Mouse (Mus musculus) monocyte, adult 5-6 weeks (primary cell): Measurements from ENCODE around the gene Ildr2. TPM values are rescaled to one million over a fixed set of nuclear protein-coding genes. Genes with fewer than 3 reads are reported as not detected.

Source experiments
- ATAC-seq: fragments of 153-309, 156-312 bp; replicated peaks from 2 replicates; pipeline ENCODE4 v1.8.0; 2017; ENCODE audit warnings: mild to moderate bottlenecking; ENCODE audit not compliant: low TSS enrichment, insufficient number of reproducible peaks, severe bottlenecking, poor library complexity, low FRiP score
- total RNA-seq: library from RNA; stranded (forward); fragments of 200-1000, 200-491, 200-594 nt; gene quantifications from 3 replicates; pipeline ENCODE4 v1.2.3, GENCODE M21; 2017

Gene Ildr2
- total RNA-seq, 1 experiment from 2014 or later = 0.10 TPM

DNA sequence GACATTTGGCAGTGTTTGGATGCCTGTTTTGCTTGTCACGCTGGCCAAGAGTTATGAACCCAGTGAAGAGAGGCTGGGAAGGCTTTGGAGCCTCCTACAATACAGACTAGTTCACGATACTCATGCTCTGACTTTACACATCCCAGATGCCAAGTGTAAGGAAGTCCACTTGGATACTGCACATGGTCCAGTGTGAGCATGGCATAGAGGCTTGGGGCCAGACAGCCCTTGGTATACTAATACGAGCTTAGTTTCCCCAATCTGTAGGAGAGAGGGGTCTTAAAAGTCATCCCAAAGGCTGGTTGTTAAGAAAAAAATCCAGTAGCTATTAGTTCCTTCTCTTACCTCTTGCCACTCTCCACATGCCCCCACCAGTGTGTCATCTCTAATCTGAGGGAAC lies 27.9 kb downstream of the Ildr2 start:
- no peak for ATAC-seq

- no peak for ATAC-seq
These were observed 28.8 kb downstream of the Ildr2 start for GRCm38 (mm10) chr1:166282597-166283210.

DNA sequence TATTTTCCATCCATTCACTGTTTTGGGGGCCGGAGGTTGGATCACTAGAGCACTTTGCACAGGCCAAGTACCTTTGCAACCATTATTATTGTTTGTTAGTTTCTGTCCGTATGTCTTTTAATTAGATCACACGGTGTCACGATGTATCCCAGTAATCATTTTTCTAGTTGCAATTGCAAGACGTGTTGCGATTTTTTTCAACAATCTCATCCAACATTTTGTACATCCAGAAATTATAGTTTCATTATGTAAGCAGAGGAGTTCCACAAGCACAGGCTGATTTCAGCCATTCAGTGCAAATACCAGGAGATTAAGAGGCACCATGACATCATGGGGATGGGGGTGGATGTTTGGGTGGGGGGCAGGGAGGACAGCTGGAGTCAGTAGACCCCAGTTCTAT lies 29.5 kb downstream of the Ildr2 start:
- no peak for ATAC-seq

GRCm38 (mm10) chr1:166284390-166284789 lies 30.5 kb downstream of the Ildr2 start:
- ATAC-seq = no peak

DNA sequence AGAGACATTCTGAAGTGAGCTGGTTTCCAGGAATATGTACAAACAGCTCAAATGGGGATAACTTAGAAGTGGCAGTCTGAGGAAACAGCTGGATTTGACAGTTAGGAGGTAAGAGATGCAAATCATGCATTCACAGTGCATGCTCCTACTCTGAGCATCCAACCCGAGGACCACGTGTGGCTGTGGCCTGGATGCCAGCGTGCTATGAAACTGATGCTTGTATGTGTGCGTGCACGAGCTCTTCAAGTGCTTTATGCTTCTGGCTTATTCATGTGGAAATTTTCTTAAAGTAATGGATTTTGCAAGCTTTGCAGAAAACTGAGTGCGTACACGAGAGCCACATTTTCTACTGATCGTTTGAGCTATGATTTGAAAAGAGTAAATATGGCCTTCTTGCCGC lies 32.3 kb downstream of the Ildr2 start:
- no peak for ATAC-seq

- ATAC-seq = no peak
These were observed 36.6 kb downstream of the Ildr2 start for GRCm38 (mm10) chr1:166290562-166290961.

- no peak for ATAC-seq
These were observed 39.1 kb downstream of the Ildr2 start for GRCm38 (mm10) chr1:166293086-166293485.

- ATAC-seq = no peak
These were observed 41.6 kb downstream of the Ildr2 start for GRCm38 (mm10) chr1:166295548-166295947.

DNA sequence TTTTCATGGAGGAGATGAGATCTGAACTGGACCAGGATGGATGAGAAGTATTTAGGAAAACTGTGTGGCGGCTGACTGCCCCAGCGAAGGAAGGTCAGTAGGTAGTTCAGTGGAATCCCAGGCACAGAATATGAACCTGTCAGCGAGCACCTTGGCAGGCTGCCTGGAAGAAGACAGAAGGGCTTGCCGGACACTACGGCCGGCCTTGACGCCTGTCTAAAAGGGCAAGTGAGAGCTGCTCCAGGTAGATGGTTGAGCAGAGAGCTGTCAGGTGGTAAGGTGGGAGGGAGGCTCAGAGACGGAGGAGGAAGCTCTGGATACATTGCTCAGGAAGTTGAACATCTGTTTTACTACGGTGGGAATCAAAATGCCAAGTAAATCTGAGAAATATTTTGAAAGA lies 42.4 kb downstream of the Ildr2 start:
- ATAC-seq = no peak

DNA sequence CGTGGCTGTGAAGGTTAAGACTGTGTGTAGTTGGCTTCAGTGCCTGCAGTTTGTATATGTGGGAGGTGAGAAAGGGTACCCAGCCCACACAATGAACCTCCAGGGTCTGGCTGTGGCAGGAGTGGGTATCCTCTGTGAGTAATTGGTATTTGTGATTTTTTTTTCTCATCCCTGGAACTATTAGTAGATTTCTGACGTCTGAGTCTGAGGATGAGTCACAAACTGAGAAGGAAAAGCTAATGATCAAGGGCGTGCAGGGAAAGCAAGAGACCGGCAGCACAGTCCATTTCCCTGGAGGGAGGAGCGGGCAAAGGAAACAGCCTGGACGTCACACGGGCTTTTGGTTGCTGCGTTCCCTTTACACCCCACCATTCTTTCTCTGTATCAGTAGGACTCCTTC lies 43.0 kb downstream of the Ildr2 start:
- no peak for ATAC-seq

- no peak for ATAC-seq
These were observed 43.7 kb downstream of the Ildr2 start for GRCm38 (mm10) chr1:166297499-166298111.

- no peak for ATAC-seq
These were observed 44.9 kb downstream of the Ildr2 start for GRCm38 (mm10) chr1:166298884-166299283.

DNA sequence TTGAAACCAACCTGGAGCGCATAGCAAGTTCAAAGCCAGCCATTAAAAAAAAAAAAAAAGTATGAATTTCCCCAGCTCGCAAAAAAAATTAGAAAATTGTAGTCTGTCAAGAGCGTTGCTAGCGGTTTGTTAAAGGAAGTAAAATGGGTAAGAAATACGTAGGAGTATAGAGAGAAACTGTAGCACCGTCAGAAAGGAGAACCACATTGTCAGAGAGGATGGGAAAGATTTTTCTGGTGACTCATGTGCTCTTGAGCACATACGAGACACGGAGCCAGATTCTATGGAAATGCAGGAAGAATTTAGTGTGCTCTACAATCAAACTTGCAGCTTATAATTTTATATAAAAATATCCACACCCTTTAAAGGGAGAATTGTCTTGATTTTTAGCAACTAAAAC lies 45.9 kb downstream of the Ildr2 start:
- ATAC-seq = no peak

GRCm38 (mm10) chr1:166300526-166300925 lies 46.6 kb downstream of the Ildr2 start:
- ATAC-seq = no peak

DNA sequence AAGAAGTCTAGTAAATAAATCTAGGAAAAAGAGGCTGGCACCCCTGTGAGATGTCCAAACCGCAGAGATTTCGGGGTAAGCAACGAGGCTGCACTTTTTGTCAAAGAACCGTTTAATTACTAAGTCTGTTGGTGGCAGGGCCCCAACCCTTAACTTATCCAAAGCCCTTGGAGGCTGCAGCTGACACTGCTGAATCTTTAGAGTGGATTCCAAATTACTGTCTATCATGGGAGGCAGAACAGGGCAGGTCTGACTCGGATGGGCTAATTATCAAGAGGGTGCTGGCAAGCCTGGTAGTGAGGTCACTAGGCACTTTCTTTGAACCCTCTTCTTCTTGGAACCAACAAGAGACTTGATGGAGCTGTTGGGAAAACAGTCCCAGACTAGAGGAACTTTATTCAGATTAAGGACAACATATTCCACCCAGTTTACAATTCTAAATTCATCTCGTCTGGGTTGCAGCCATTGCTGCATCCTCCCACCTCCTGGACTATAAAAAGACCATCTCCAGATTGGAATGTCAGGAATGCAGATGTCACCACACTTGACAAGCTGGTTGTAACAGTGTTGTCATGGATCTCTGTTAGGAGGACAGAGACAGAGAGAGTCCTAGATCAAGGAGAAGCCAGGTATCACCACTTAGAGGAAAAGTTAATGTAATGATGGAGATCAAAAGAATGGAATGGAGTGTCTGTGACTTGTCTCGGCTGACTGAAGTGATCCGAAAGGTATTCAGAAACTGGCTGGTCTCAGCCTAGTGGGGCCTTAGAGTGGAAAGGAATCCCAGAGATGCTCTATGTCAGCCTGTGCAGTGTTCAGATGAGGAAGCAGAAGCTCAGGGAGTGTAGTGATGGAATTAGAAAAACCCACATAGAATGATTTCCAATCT lies 50.7 kb downstream of the Ildr2 start:
- no peak for ATAC-seq

- no peak for ATAC-seq
These were observed 54.5 kb downstream of the Ildr2 start for GRCm38 (mm10) chr1:166308471-166308850.

DNA sequence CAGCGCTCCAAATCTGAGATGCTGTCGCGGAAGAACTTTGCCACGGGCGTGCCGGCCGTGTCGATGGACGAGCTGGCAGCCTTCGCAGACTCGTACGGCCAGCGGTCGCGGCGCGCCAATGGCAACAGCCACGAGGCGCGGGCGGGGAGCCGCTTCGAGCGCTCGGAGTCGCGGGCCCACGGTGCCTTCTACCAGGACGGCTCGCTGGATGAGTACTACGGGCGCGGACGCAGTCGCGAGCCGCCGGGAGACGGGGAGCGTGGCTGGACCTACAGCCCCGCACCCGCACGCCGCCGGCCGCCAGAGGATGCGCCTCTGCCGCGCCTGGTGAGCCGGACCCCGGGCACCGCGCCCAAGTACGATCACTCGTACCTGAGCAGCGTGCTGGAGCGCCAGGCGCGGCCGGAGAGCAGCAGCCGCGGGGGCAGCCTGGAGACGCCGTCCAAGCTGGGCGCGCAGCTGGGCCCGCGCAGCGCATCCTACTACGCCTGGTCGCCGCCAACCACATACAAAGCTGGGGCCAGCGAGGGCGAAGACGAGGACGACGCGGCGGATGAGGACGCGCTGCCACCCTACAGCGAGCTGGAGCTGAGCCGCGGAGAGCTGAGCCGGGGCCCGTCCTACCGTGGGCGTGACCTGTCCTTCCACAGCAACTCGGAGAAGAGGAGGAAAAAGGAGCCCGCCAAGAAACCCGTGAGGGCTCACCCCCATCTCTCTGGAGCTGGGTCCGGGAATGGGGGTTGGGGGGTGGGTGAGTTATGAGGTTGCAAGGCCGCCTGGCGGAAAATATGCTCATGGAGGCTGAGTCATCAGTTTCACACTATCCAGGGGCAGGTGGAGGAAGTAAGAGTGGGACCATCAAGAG lies 55.1 kb downstream of the Ildr2 start:
- ATAC-seq = no peak

- no peak for ATAC-seq
These were observed 57.2 kb downstream of the Ildr2 start for GRCm38 (mm10) chr1:166311151-166311550.

DNA sequence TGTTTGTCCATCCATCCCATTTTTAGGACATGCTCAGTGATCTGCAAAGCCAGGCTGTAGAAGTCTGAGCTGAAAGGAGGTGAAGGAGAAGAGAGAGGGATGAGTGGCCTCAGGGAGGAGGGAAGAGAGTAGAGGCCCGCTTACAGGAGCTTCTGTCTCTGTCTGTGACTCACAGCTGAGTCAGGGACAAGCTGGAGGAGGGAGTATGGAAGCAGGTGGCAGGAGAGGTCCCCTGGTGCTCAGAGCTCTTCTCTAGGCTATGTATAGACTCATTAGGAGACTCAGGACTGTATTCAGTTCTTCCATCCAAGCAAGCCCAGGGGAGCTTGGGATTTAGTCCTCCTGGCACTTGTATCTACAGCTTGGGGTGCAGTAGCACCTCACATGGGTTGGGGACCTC lies 59.7 kb downstream of the Ildr2 start:
- ATAC-seq = no peak
